Mouse (Mus musculus): ENCODE results near the gene Msh5.

DNA sequence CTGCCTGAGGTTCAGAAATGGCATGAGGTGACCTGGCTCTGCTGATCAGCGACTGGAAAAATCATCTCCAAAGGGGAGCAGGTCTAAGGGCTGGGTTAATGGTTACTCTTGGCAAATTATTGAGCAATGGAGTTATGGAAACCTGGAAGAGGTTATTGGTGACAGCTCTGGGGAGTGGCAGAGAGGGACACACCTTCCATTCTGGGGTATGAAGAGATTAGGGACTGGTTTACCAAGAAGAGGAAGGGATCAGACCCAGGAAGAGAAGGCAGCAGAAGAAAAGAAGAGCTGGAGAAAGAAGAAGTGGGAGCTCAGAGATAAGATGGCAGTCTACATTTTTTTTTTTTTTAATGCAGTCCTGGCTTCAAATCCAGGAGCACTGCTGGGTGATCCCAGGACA, 1.1 kb upstream of the Msh5 start:
- TF ChIP-seq CTCF (IDR thresholded peaks at IDR 0.05; ENCODE audit: low read depth) (no peak), EP300 (optimal IDR thresholded peaks at IDR 0.05) (no peak)

Data from stomach, postnatal 0 days (tissue).